Mouse (Mus musculus) T-cell, adult 2 months (primary cell): ENCODE results near the gene Ccdc125.
"Not testable (repeated sequence)": the region's sequence is repeated elsewhere in the genome, so short reads cannot be mapped to it uniquely, and the experiment has no call there.

Source experiments
- DNase-seq: peaks from one replicate; pipeline ENCODE4 v3.0.0; 2022; ENCODE audit warnings: low spot score

Gene Ccdc125

GRCm38 (mm10) chr13:100721656-100722055 lies 52.1 kb downstream of the Ccdc125 start:
- DNase-seq: no peak

GRCm38 (mm10) chr13:100724051-100724754 lies 54.7 kb downstream of the Ccdc125 start:
- DNase-seq: no peak

GRCm38 (mm10) chr13:100725194-100725593 lies 55.7 kb downstream of the Ccdc125 start:
- DNase-seq: no peak

GRCm38 (mm10) chr13:100728086-100728485 lies 58.6 kb downstream of the Ccdc125 start:
- no peak for DNase-seq

GRCm38 (mm10) chr13:100728530-100728929 lies 59.0 kb downstream of the Ccdc125 start:
- DNase-seq: not testable (repeated sequence)

GRCm38 (mm10) chr13:100730153-100730860 lies 60.8 kb downstream of the Ccdc125 start:
- peak; percentile 6 for DNase-seq

- peak; percentile 88 for DNase-seq
Observed at GRCm38 (mm10) chr13:100730861-100731176, 61.3 kb downstream of the Ccdc125 start, which contains the start of gene Cdk7. Cdk7 (minus strand) TSS chr13:100730939.

- not testable (repeated sequence) for DNase-seq
Observed at GRCm38 (mm10) chr13:100731462-100732046, 62.0 kb downstream of the Ccdc125 start.

GRCm38 (mm10) chr13:100732756-100733155 lies 63.2 kb downstream of the Ccdc125 start:
- DNase-seq: no peak

GRCm38 (mm10) chr13:100742831-100743230 lies 73.3 kb downstream of the Ccdc125 start:
- no peak for DNase-seq

GRCm38 (mm10) chr13:100743346-100744035 lies 74.0 kb downstream of the Ccdc125 start:
- DNase-seq: no peak

GRCm38 (mm10) chr13:100744036-100744744 lies 74.7 kb downstream of the Ccdc125 start, which contains the start of gene Mrps36:
Mrps36 (minus strand) TSS chr13:100744659.
- peak; percentile 86 for DNase-seq

GRCm38 (mm10) chr13:100746090-100746489 lies 76.6 kb downstream of the Ccdc125 start:
- DNase-seq: no peak
